ENCODE assay signal across 8 mouse cellular contexts in genomic region chr13:43525363-43526134, GRCm38 (mm10). TPM values are rescaled to one million over a fixed set of nuclear protein-coding genes. Genes with fewer than 3 reads are reported as not detected.
DNase-seq lines count a peak whose midpoint lies in the region; ATAC-seq lines count a peak whose summit lies in the region.

No protein-coding gene starts in this region.

- no peaks in the 10 kb centered on the region for H3K36me3 ChIP-seq in kidney, embryonic 16.5 days (ENCODE audit: insufficient read depth, low read length)
- no peaks in the 10 kb centered on the region for H3K36me3 ChIP-seq in hindbrain, embryonic 12.5 days
- H3K36me3 ChIP-seq in stomach, embryonic 15.5 days: no peaks in the 10 kb centered on the region

- peak; percentile 51; the same call in 1 of the 2 replicates for ATAC-seq in kidney, embryonic 16.5 days (ENCODE audit: low FRiP score, low TSS enrichment)
- ATAC-seq in common myeloid progenitor, adult 5-6 weeks (replicated peaks; ENCODE audit: low read depth, poor library complexity, severe bottlenecking): peak; percentile 24
- ATAC-seq in hindbrain, embryonic 12.5 days (ENCODE audit: low FRiP score): peak; percentile 52; the same call in 1 of the 2 replicates
- ATAC-seq in stomach, embryonic 15.5 days (ENCODE audit: insufficient read depth, low FRiP score, low read depth): peak; percentile 16; the same call in 1 of the 2 replicates

- H3K4me1 ChIP-seq in kidney, embryonic 16.5 days (ENCODE audit: insufficient read depth, low read length): peaks cover 18% of the 10 kb centered on the region; the same call in 1 of the 2 replicates
- H3K4me1 ChIP-seq in hindbrain, embryonic 12.5 days: peaks cover 19% of the 10 kb centered on the region
- peaks cover 21% of the 10 kb centered on the region for H3K4me1 ChIP-seq in stomach, embryonic 15.5 days

- 57% methylated on average over 16 of the region's 16 CpGs for WGBS in kidney, embryonic 16.5 days
- 50% methylated on average over 16 of the region's 16 CpGs for WGBS in hindbrain, embryonic 12.5 days
- WGBS in stomach, embryonic 15.5 days: 35% methylated on average over 16 of the region's 16 CpGs

- H3K9ac ChIP-seq in kidney, embryonic 16.5 days (replicated peaks; ENCODE audit: low read length): no peak overlapping the region
- H3K9ac ChIP-seq in hindbrain, embryonic 12.5 days: no peak overlapping the region
- H3K9ac ChIP-seq in stomach, embryonic 15.5 days: no peak overlapping the region

- no peak overlapping the region for H3K4me2 ChIP-seq in kidney, embryonic 16.5 days (replicated peaks; ENCODE audit: low read depth, low read length)
- H3K4me2 ChIP-seq in hindbrain, embryonic 12.5 days (replicated peaks): no peak overlapping the region
- H3K4me2 ChIP-seq in stomach, embryonic 15.5 days: 0 out of 2 replicates have a peak overlapping the region, but pooled peaks have one; percentile 5

- peak overlapping the region; percentile 68 for H3K27ac ChIP-seq in kidney, embryonic 16.5 days (ENCODE audit: low read length)
- peak overlapping the region; percentile 41; the same call in 1 of the 2 replicates for H3K27ac ChIP-seq in hindbrain, embryonic 12.5 days
- peak overlapping the region; percentile 84 for H3K27ac ChIP-seq in stomach, embryonic 15.5 days

- DNase-seq in kidney, postnatal 36 days: no peak
- peak; percentile 15 for DNase-seq in lung, postnatal 10 days
- no peak for DNase-seq in ovary, postnatal 14 days (ENCODE audit: low spot score)
- no peak for DNase-seq in adrenal gland, adult 8-10 months

- H3K27me3 ChIP-seq in kidney, embryonic 16.5 days (ENCODE audit: insufficient read depth, low read length): no peaks in the 10 kb centered on the region
- H3K27me3 ChIP-seq in hindbrain, embryonic 12.5 days: no peaks in the 10 kb centered on the region
- H3K27me3 ChIP-seq in stomach, embryonic 15.5 days (replicated peaks): no peaks in the 10 kb centered on the region

- H3K9me3 ChIP-seq in kidney, embryonic 16.5 days (ENCODE audit: low read length): no peaks in the 10 kb centered on the region; the same call in 1 of the 2 replicates
- H3K9me3 ChIP-seq in hindbrain, embryonic 12.5 days (replicated peaks): no peaks in the 10 kb centered on the region
- H3K9me3 ChIP-seq in stomach, embryonic 15.5 days: no peaks in the 10 kb centered on the region

- no peak overlapping the region for H3K4me3 ChIP-seq in kidney, embryonic 16.5 days (ENCODE audit: low read length)
- no peak overlapping the region for H3K4me3 ChIP-seq in hindbrain, embryonic 12.5 days
- no peak overlapping the region for H3K4me3 ChIP-seq in stomach, embryonic 15.5 days (replicated peaks)

RNA-seq across cellular contexts. Expression of gene Mcur1, which starts 34.4 kb away (rescaled TPM):
- 22.2 and 23.0 TPM in 2 replicates for polyA plus RNA-seq in kidney, embryonic 16.5 days (2015; fragmentation: Nextera tagmentation; extraction: Ambion mirVana)
- 18.7 and 20.2 TPM in 2 replicates for total RNA-seq in common myeloid progenitor, adult 5-6 weeks (2017)
- polyA plus RNA-seq in hindbrain, embryonic 12.5 days (2016; fragmentation: Nextera tagmentation; extraction: Ambion mirVana): 12.4 and 13.0 TPM in 2 replicates
- 12.7 and 14.8 TPM in 2 replicates for polyA plus RNA-seq in stomach, embryonic 15.5 days (2015; fragmentation: Nextera tagmentation; extraction: Ambion mirVana)
- 10 to 100 TPM; 28.4 to 44.0 (median 34.8) TPM for total RNA-seq in adrenal gland, adult 8-10 months (2022)

RNA-seq across cellular contexts. Expression of gene Ranbp9, which starts 44.5 kb away (rescaled TPM):
- 8.4 and 9.1 TPM in 2 replicates for polyA plus RNA-seq in kidney, embryonic 16.5 days (2015; fragmentation: Nextera tagmentation; extraction: Ambion mirVana)
- 76.8 and 87.2 TPM in 2 replicates for total RNA-seq in common myeloid progenitor, adult 5-6 weeks (2017)
- polyA plus RNA-seq in hindbrain, embryonic 12.5 days (2016; fragmentation: Nextera tagmentation; extraction: Ambion mirVana): 12.2 and 12.8 TPM in 2 replicates
- polyA plus RNA-seq in stomach, embryonic 15.5 days (2015; fragmentation: Nextera tagmentation; extraction: Ambion mirVana): 8.9 and 9.6 TPM in 2 replicates
- total RNA-seq in adrenal gland, adult 8-10 months (2022): 10 to 100 TPM; 55.1 to 70.8 (median 61.1) TPM
